Mouse (Mus musculus) MEL (cell line): ENCODE measurements around the gene Dclk1. TPM values are rescaled to one million over a fixed set of nuclear protein-coding genes. Genes with fewer than 3 reads are reported as not detected.

Experiments
- DNase-seq: peaks from one replicate; pipeline ENCODE4 v3.0.0; 2011; ENCODE audit warnings: low read depth, low spot score
- H3K27ac ChIP-seq: 2 replicates; pipeline ENCODE4 v1.5.1; 2012; ENCODE audit warnings: low read depth, mild to moderate bottlenecking, control low read depth, low read length, moderate library complexity; ENCODE audit not compliant: control insufficient read depth
- H3K27me3 ChIP-seq, 2 experiments: fragments of 150-350 bp in 1 of 2; sonication (generic) in 1 of 2; 2 replicates each; pipeline ENCODE4 v1.6.1; 2012; ENCODE audit warnings: low read length in 2 of 2, mild to moderate bottlenecking in 2 of 2, improper control_type of control experiment in 1 of 2, moderate library complexity in 1 of 2; ENCODE audit not compliant: insufficient read depth in 2 of 2, control insufficient read depth in 1 of 2
- H3K36me3 ChIP-seq, 2 experiments: 2 replicates each; pipeline ENCODE4 v1.6.1; 2012 to 2014; ENCODE audit warnings: low read length in 2 of 2, improper control_type of control experiment in 1 of 2, inconsistent platforms in 1 of 2, mild to moderate bottlenecking in 1 of 2; ENCODE audit not compliant: insufficient read depth in 2 of 2, control insufficient read depth in 1 of 2
- H3K4me1 ChIP-seq, 2 experiments: fragments of 150-350 bp in 1 of 2; sonication (generic) in 1 of 2; 2 replicates each; pipeline ENCODE4 v1.6.1; 2012; ENCODE audit warnings: low read length in 2 of 2, improper control_type of control experiment in 1 of 2, mild to moderate bottlenecking in 1 of 2; ENCODE audit not compliant: insufficient read depth in 2 of 2, control insufficient read depth in 1 of 2
- H3K4me3 ChIP-seq, 2 experiments: fragments of 150-350 bp in 1 of 2; sonication (generic) in 1 of 2; 2 replicates each; pipeline ENCODE4 v1.5.1; 2012; ENCODE audit warnings: low read depth in 2 of 2, low read length in 2 of 2, mild to moderate bottlenecking in 2 of 2, moderate library complexity in 2 of 2, control low read depth in 1 of 2, improper control_type of control experiment in 1 of 2; ENCODE audit not compliant: control insufficient read depth in 1 of 2, insufficient read depth in 1 of 2
- H3K79me2 ChIP-seq: 2 replicates; pipeline ENCODE4 v1.6.1; 2012; ENCODE audit warnings: mild to moderate bottlenecking, low read length, moderate library complexity; ENCODE audit not compliant: control insufficient read depth, poor library complexity, insufficient read depth
- H3K9ac ChIP-seq: 2 replicates; pipeline ENCODE4 v1.6.1; 2012; ENCODE audit warnings: low read depth, mild to moderate bottlenecking, control low read depth, low read length, moderate library complexity; ENCODE audit not compliant: control insufficient read depth, poor library complexity, severe bottlenecking
- H3K9me3 ChIP-seq: fragments of 150-350 bp; sonication (generic); replicated peaks from 2 replicates; pipeline ENCODE4 v1.6.1; 2012; ENCODE audit warnings: mild to moderate bottlenecking, low read length, improper control_type of control experiment, moderate library complexity; ENCODE audit not compliant: insufficient read depth
- BHLHE40 ChIP-seq: IDR thresholded peaks from 2 replicates; pipeline ENCODE4 v1.6.1; 2012; ENCODE audit warnings: low read depth, mild to moderate bottlenecking, inconsistent platforms, low read length, improper control_type of control experiment, borderline replicate concordance
- CTCF ChIP-seq, 3 experiments: IDR thresholded peaks in 2 of 3; conservative IDR thresholded peaks in 1 of 3; 2 replicates each; pipeline ENCODE4 v1.5.1; 2011 to 2012; ENCODE audit warnings: low read length in 3 of 3, low read depth in 2 of 3, mild to moderate bottlenecking in 2 of 3, improper control_type of control experiment in 1 of 3, inconsistent platforms in 1 of 3, mixed read lengths in 1 of 3, moderate library complexity in 1 of 3; ENCODE audit not compliant: control insufficient read depth in 1 of 3, insufficient read depth in 1 of 3, poor library complexity in 1 of 3, severe bottlenecking in 1 of 3
- E2F4 ChIP-seq: IDR thresholded peaks from 2 replicates; pipeline ENCODE4 v1.6.1; 2011; ENCODE audit warnings: low read depth, low read length, improper control_type of control experiment, borderline replicate concordance
- ELF1 ChIP-seq: IDR thresholded peaks from 2 replicates; pipeline ENCODE4 v1.6.1; 2014; ENCODE audit warnings: low read depth, mild to moderate bottlenecking, inconsistent platforms, low read length, improper control_type of control experiment, moderate library complexity
- GATA1 ChIP-seq: IDR thresholded peaks from 2 replicates; pipeline ENCODE4 v1.6.1; 2011; ENCODE audit warnings: low read depth, low read length, improper control_type of control experiment
- KAT2A ChIP-seq: conservative IDR thresholded peaks from 2 replicates; pipeline ENCODE4 v1.6.1; 2012; ENCODE audit warnings: low read depth, low read length, improper control_type of control experiment, inconsistent platforms
- MAX ChIP-seq: IDR thresholded peaks from 2 replicates; pipeline ENCODE4 v1.6.1; 2011; ENCODE audit warnings: low read length, improper control_type of control experiment
- MAZ ChIP-seq: IDR thresholded peaks from 2 replicates; pipeline ENCODE4 v1.6.1; 2012; ENCODE audit warnings: low read depth, mild to moderate bottlenecking, inconsistent platforms, low read length, improper control_type of control experiment
- MYB ChIP-seq: IDR thresholded peaks from 2 replicates; pipeline ENCODE4 v1.6.1; 2011; ENCODE audit warnings: mild to moderate bottlenecking, low read depth, low read length, improper control_type of control experiment
- MYC ChIP-seq: IDR thresholded peaks from 2 replicates; pipeline ENCODE4 v1.6.1; 2011; ENCODE audit warnings: low read depth, mild to moderate bottlenecking, low read length, improper control_type of control experiment, moderate library complexity
- NELFE ChIP-seq: IDR thresholded peaks from 2 replicates; pipeline ENCODE4 v1.6.1; 2011; ENCODE audit warnings: low read depth, low read length, improper control_type of control experiment
- RAD21 ChIP-seq: IDR thresholded peaks from 2 replicates; pipeline ENCODE4 v1.6.1; 2011; ENCODE audit warnings: mild to moderate bottlenecking, low read depth, low read length, improper control_type of control experiment
- RCOR1 ChIP-seq: IDR thresholded peaks from 2 replicates; pipeline ENCODE4 v1.6.1; 2012; ENCODE audit warnings: low read depth, mild to moderate bottlenecking, inconsistent platforms, low read length, improper control_type of control experiment
- SMC3 ChIP-seq: IDR thresholded peaks from 2 replicates; pipeline ENCODE4 v1.6.1; 2011; ENCODE audit warnings: low read depth, low read length, improper control_type of control experiment
- TAL1 ChIP-seq: IDR thresholded peaks from 2 replicates; pipeline ENCODE4 v1.6.1; 2012; ENCODE audit warnings: mild to moderate bottlenecking, inconsistent platforms, low read length, moderate library complexity, mixed read lengths
- UBTF ChIP-seq: IDR thresholded peaks from 2 replicates; pipeline ENCODE4 v1.6.1; 2012; ENCODE audit warnings: low read depth, mild to moderate bottlenecking, inconsistent platforms, low read length, improper control_type of control experiment, moderate library complexity, borderline replicate concordance; ENCODE audit not compliant: insufficient read depth
- ZKSCAN1 ChIP-seq: IDR thresholded peaks from 2 replicates; pipeline ENCODE4 v1.6.1; 2012; ENCODE audit warnings: low read depth, mild to moderate bottlenecking, inconsistent platforms, low read length, improper control_type of control experiment, moderate library complexity
- ZMIZ1 ChIP-seq: IDR thresholded peaks from 2 replicates; pipeline ENCODE4 v1.6.1; 2012; ENCODE audit warnings: low read depth, mild to moderate bottlenecking, inconsistent platforms, low read length, improper control_type of control experiment, moderate library complexity
- polyA plus RNA-seq, 2 experiments: library from polyadenylated mRNA; stranded (reverse) in 1 of 2; unstranded in 1 of 2; fragments of >175 nt in 1 of 2; fragments of >200 nt in 1 of 2; gene quantifications; 2 replicates each; pipeline versions ENCODE4 v1.2.1 to v1.2.4; 2012; ENCODE audit warnings: low replicate concordance in 2 of 2, low read depth in 1 of 2; ENCODE audit not compliant: insufficient read length in 2 of 2, insufficient read depth in 1 of 2, missing spikeins in 1 of 2
- total RNA-seq: library from RNA; depleted of rRNA; stranded (reverse); fragments of 300-350 nt; gene quantifications from 2 replicates; pipeline ENCODE4 v1.2.3, GENCODE M21; 2012

Dclk1 gene
- total and polyA plus RNA-seq, 3 experiments = not detected

GRCm38 (mm10) chr3:55353909-55354511 lies 111.8 kb downstream of the Dclk1 start:
- no peak for TF ChIP-seq TAL1
- no peak for TF ChIP-seq ZMIZ1
- no peak for TF ChIP-seq CTCF (IDR thresholded peaks at IDR 0.05 in 2 of 3, conservative IDR thresholded peaks at IDR 0.05 in 1 of 3; ENCODE audit: control insufficient read depth in 1 of 3, insufficient read depth in 1 of 3, low read depth in 2 of 3, low read length in 3 of 3, poor library complexity in 1 of 3, severe bottlenecking in 1 of 3)
- no peak for TF ChIP-seq MAZ
- TF ChIP-seq GATA1 = no peak
- TF ChIP-seq RCOR1 = no peak
- no peak for TF ChIP-seq NELFE
- TF ChIP-seq KAT2A = no peak
- no peak for TF ChIP-seq ZKSCAN1
- TF ChIP-seq MYB = no peak
- no peak for TF ChIP-seq MYC
- no peak for TF ChIP-seq UBTF
- no peak for TF ChIP-seq ELF1
- no peak for TF ChIP-seq BHLHE40
- no peak for TF ChIP-seq MAX
- TF ChIP-seq, all 39 proteins: peak for 0
- Histone ChIP-seq H3K27ac (no peak overlapping the region), H3K4me1 (no peaks in the 10 kb centered on the region), H3K4me3 (no peak overlapping the region), H3K36me3 (no peaks in the 10 kb centered on the region), H3K9ac (no peak overlapping the region), H3K27me3 (no peaks in the 10 kb centered on the region), H3K79me2 (no peaks in the 10 kb centered on the region), H3K9me3 (no peaks in the 10 kb centered on the region)
- DNase-seq = no peak

GRCm38 (mm10) chr3:55354765-55355164 lies 112.6 kb downstream of the Dclk1 start:
- peak; percentile 41 for DNase-seq
- Histone ChIP-seq H3K4me1 (no peaks in the 10 kb centered on the region), H3K27ac (no peak overlapping the region)

More at GRCm38 (mm10) chr3:55354765-55355164, 112.6 kb downstream of the Dclk1 start:
- Histone ChIP-seq H3K9ac (no peak overlapping the region), H3K79me2 (no peaks in the 10 kb centered on the region), H3K27me3 (no peaks in the 10 kb centered on the region), H3K4me3 (no peak overlapping the region), H3K36me3 (no peaks in the 10 kb centered on the region), H3K9me3 (no peaks in the 10 kb centered on the region)
- TF ChIP-seq RAD21 (peak; percentile 53), E2F4 (no peak), CTCF (IDR thresholded peaks at IDR 0.05 in 2 of 3, conservative IDR thresholded peaks at IDR 0.05 in 1 of 3; ENCODE audit: control insufficient read depth in 1 of 3, insufficient read depth in 1 of 3, low read depth in 2 of 3, low read length in 3 of 3, poor library complexity in 1 of 3, severe bottlenecking in 1 of 3) (peak in 2 of 3 experiments; percentile 8 to 49; a peak in 2 of 6 replicates), GATA1 (no peak), SMC3 (0 out of 2 replicates have a peak, but pooled peaks have one; percentile 30), TAL1 (no peak)
